Mouse (Mus musculus): Measurements from ENCODE around the gene Cybb. TPM values are rescaled to one million over a fixed set of nuclear protein-coding genes. Genes with fewer than 3 reads are reported as not detected.

Gene Cybb
- polyA plus RNA-seq, 1 experiment from 2014 or later, result 3.1 TPM

- H3K4me3 ChIP-seq (ENCODE audit: low read length), result no peak overlapping the region
- no peaks in the 10 kb centered on the region for H3K27me3 ChIP-seq (ENCODE audit: control insufficient read depth, insufficient read depth, low read length)
- H3K9ac ChIP-seq (ENCODE audit: low read depth, low read length), result no peak overlapping the region
- WGBS, result 89% methylated on average over 4 of the region's 4 CpGs
- H3K36me3 ChIP-seq (ENCODE audit: control insufficient read depth, insufficient read depth, low read length), result no peaks in the 10 kb centered on the region
- H3K27ac ChIP-seq (ENCODE audit: low read depth, low read length), result no peak overlapping the region
- ATAC-seq (ENCODE audit: low FRiP score, low TSS enrichment), result no peak
- H3K4me2 ChIP-seq (replicated peaks; ENCODE audit: low read depth, low read length), result no peak overlapping the region
- no peaks in the 10 kb centered on the region for H3K4me1 ChIP-seq (ENCODE audit: control insufficient read depth, insufficient read depth, low read length)
- H3K9me3 ChIP-seq (ENCODE audit: control insufficient read depth, low read length), result no peaks in the 10 kb centered on the region
These were observed 20.6 kb downstream of the Cybb start for GRCm38 (mm10) chrX:9467020-9467419.

- H3K9me3 ChIP-seq (ENCODE audit: control insufficient read depth, low read length), result no peaks in the 10 kb centered on the region
- H3K36me3 ChIP-seq (ENCODE audit: control insufficient read depth, insufficient read depth, low read length), result no peaks in the 10 kb centered on the region
- 60% methylated on average over 2 of the region's 2 CpGs for WGBS
- no peak overlapping the region for H3K4me3 ChIP-seq (ENCODE audit: low read length)
- no peak overlapping the region for H3K27ac ChIP-seq (ENCODE audit: low read depth, low read length)
- no peak overlapping the region for H3K9ac ChIP-seq (ENCODE audit: low read depth, low read length)
- no peak for ATAC-seq (ENCODE audit: low FRiP score, low TSS enrichment)
- no peak overlapping the region for H3K4me2 ChIP-seq (replicated peaks; ENCODE audit: low read depth, low read length)
- no peaks in the 10 kb centered on the region for H3K27me3 ChIP-seq (ENCODE audit: control insufficient read depth, insufficient read depth, low read length)
- H3K4me1 ChIP-seq (ENCODE audit: control insufficient read depth, insufficient read depth, low read length), result no peaks in the 10 kb centered on the region
These were observed 21.7 kb downstream of the Cybb start for GRCm38 (mm10) chrX:9465890-9466289.

- Histone ChIP-seq H3K4me2 (replicated peaks; ENCODE audit: low read depth, low read length) (no peak overlapping the region), H3K36me3 (ENCODE audit: control insufficient read depth, insufficient read depth, low read length) (no peaks in the 10 kb centered on the region), H3K9ac (ENCODE audit: low read depth, low read length) (no peak overlapping the region), H3K4me3 (ENCODE audit: low read length) (no peak overlapping the region), H3K27me3 (ENCODE audit: control insufficient read depth, insufficient read depth, low read length) (no peaks in the 10 kb centered on the region), H3K27ac (ENCODE audit: low read depth, low read length) (no peak overlapping the region), H3K9me3 (ENCODE audit: control insufficient read depth, low read length) (no peaks in the 10 kb centered on the region), H3K4me1 (ENCODE audit: control insufficient read depth, insufficient read depth, low read length) (no peaks in the 10 kb centered on the region)
- no peak for ATAC-seq (ENCODE audit: low FRiP score, low TSS enrichment)
- WGBS, result 70% methylated on average over 3 of the region's 3 CpGs
These were observed 24.9 kb downstream of the Cybb start for GRCm38 (mm10) chrX:9462671-9463070.

- H3K36me3 ChIP-seq (ENCODE audit: control insufficient read depth, insufficient read depth, low read length), result no peaks in the 10 kb centered on the region
- ATAC-seq (ENCODE audit: low FRiP score, low TSS enrichment), result no peak
- no peak overlapping the region for H3K4me3 ChIP-seq (ENCODE audit: low read length)
- no peak overlapping the region for H3K4me2 ChIP-seq (replicated peaks; ENCODE audit: low read depth, low read length)
- H3K27ac ChIP-seq (ENCODE audit: low read depth, low read length), result no peak overlapping the region
- H3K9ac ChIP-seq (ENCODE audit: low read depth, low read length), result no peak overlapping the region
- H3K9me3 ChIP-seq (ENCODE audit: control insufficient read depth, low read length), result no peaks in the 10 kb centered on the region
- H3K27me3 ChIP-seq (ENCODE audit: control insufficient read depth, insufficient read depth, low read length), result no peaks in the 10 kb centered on the region
- no peaks in the 10 kb centered on the region for H3K4me1 ChIP-seq (ENCODE audit: control insufficient read depth, insufficient read depth, low read length)
These were observed 26.2 kb downstream of the Cybb start for GRCm38 (mm10) chrX:9461399-9461798.

- WGBS, result 91% methylated on average over 4 of the region's 4 CpGs
- no peaks in the 10 kb centered on the region for H3K36me3 ChIP-seq (ENCODE audit: control insufficient read depth, insufficient read depth, low read length)
- no peaks in the 10 kb centered on the region for H3K27me3 ChIP-seq (ENCODE audit: control insufficient read depth, insufficient read depth, low read length)
- no peaks in the 10 kb centered on the region for H3K4me1 ChIP-seq (ENCODE audit: control insufficient read depth, insufficient read depth, low read length)
- H3K4me2 ChIP-seq (replicated peaks; ENCODE audit: low read depth, low read length), result no peak overlapping the region
- H3K4me3 ChIP-seq (ENCODE audit: low read length), result no peak overlapping the region
- no peaks in the 10 kb centered on the region for H3K9me3 ChIP-seq (ENCODE audit: control insufficient read depth, low read length)
- no peak overlapping the region for H3K9ac ChIP-seq (ENCODE audit: low read depth, low read length)
- H3K27ac ChIP-seq (ENCODE audit: low read depth, low read length), result no peak overlapping the region
- no peak for ATAC-seq (ENCODE audit: low FRiP score, low TSS enrichment)
These were observed 27.1 kb downstream of the Cybb start for GRCm38 (mm10) chrX:9460387-9460930.

- no peak overlapping the region for H3K4me2 ChIP-seq (replicated peaks; ENCODE audit: low read depth, low read length)
- 92% methylated on average over 5 of the region's 5 CpGs for WGBS
- no peak overlapping the region for H3K4me3 ChIP-seq (ENCODE audit: low read length)
- no peaks in the 10 kb centered on the region for H3K4me1 ChIP-seq (ENCODE audit: control insufficient read depth, insufficient read depth, low read length)
- H3K9me3 ChIP-seq (ENCODE audit: control insufficient read depth, low read length), result no peaks in the 10 kb centered on the region
- ATAC-seq (ENCODE audit: low FRiP score, low TSS enrichment), result no peak
- no peak overlapping the region for H3K9ac ChIP-seq (ENCODE audit: low read depth, low read length)
- no peak overlapping the region for H3K27ac ChIP-seq (ENCODE audit: low read depth, low read length)
- no peaks in the 10 kb centered on the region for H3K36me3 ChIP-seq (ENCODE audit: control insufficient read depth, insufficient read depth, low read length)
- H3K27me3 ChIP-seq (ENCODE audit: control insufficient read depth, insufficient read depth, low read length), result no peaks in the 10 kb centered on the region
These were observed 35.2 kb downstream of the Cybb start for GRCm38 (mm10) chrX:9452375-9452774.

GRCm38 (mm10) chrX:9447284-9447683, 40.3 kb downstream of the Cybb start:
- no peak overlapping the region for H3K27ac ChIP-seq (ENCODE audit: low read depth, low read length)
- no peak for ATAC-seq (ENCODE audit: low FRiP score, low TSS enrichment)

GRCm38 (mm10) chrX:9441102-9441501, 46.5 kb downstream of the Cybb start:
- H3K27me3 ChIP-seq (ENCODE audit: control insufficient read depth, insufficient read depth, low read length), result no peaks in the 10 kb centered on the region
- 67% methylated on average over 4 of the region's 4 CpGs for WGBS
- no peak overlapping the region for H3K4me2 ChIP-seq (replicated peaks; ENCODE audit: low read depth, low read length)
- ATAC-seq (ENCODE audit: low FRiP score, low TSS enrichment), result no peak
- no peak overlapping the region for H3K4me3 ChIP-seq (ENCODE audit: low read length)
- no peak overlapping the region for H3K9ac ChIP-seq (ENCODE audit: low read depth, low read length)
- no peaks in the 10 kb centered on the region for H3K36me3 ChIP-seq (ENCODE audit: control insufficient read depth, insufficient read depth, low read length)
- H3K27ac ChIP-seq (ENCODE audit: low read depth, low read length), result no peak overlapping the region
- no peaks in the 10 kb centered on the region for H3K4me1 ChIP-seq (ENCODE audit: control insufficient read depth, insufficient read depth, low read length)
- no peaks in the 10 kb centered on the region for H3K9me3 ChIP-seq (ENCODE audit: control insufficient read depth, low read length)

More at GRCm38 (mm10) chrX:9447284-9447683, 40.3 kb downstream of the Cybb start:
- no peak overlapping the region for H3K4me3 ChIP-seq (ENCODE audit: low read length)
- H3K9me3 ChIP-seq (ENCODE audit: control insufficient read depth, low read length), result no peaks in the 10 kb centered on the region
- H3K4me1 ChIP-seq (ENCODE audit: control insufficient read depth, insufficient read depth, low read length), result no peaks in the 10 kb centered on the region
- H3K9ac ChIP-seq (ENCODE audit: low read depth, low read length), result no peak overlapping the region
- H3K4me2 ChIP-seq (replicated peaks; ENCODE audit: low read depth, low read length), result no peak overlapping the region
- no peaks in the 10 kb centered on the region for H3K27me3 ChIP-seq (ENCODE audit: control insufficient read depth, insufficient read depth, low read length)
- no peaks in the 10 kb centered on the region for H3K36me3 ChIP-seq (ENCODE audit: control insufficient read depth, insufficient read depth, low read length)

GRCm38 (mm10) chrX:9440556-9440955, 47.0 kb downstream of the Cybb start:
- Histone ChIP-seq H3K4me1 (ENCODE audit: control insufficient read depth, insufficient read depth, low read length) (no peaks in the 10 kb centered on the region), H3K36me3 (ENCODE audit: control insufficient read depth, insufficient read depth, low read length) (no peaks in the 10 kb centered on the region), H3K4me2 (replicated peaks; ENCODE audit: low read depth, low read length) (no peak overlapping the region), H3K27ac (ENCODE audit: low read depth, low read length) (no peak overlapping the region), H3K9ac (ENCODE audit: low read depth, low read length) (no peak overlapping the region), H3K4me3 (ENCODE audit: low read length) (no peak overlapping the region), H3K27me3 (ENCODE audit: control insufficient read depth, insufficient read depth, low read length) (no peaks in the 10 kb centered on the region), H3K9me3 (ENCODE audit: control insufficient read depth, low read length) (no peaks in the 10 kb centered on the region)
- WGBS, result 79% methylated on average over 4 of the region's 4 CpGs
- no peak for ATAC-seq (ENCODE audit: low FRiP score, low TSS enrichment)

Measured in kidney, embryonic 14.5 days (tissue).